Mouse (Mus musculus): ENCODE data around the gene Krcc1. TPM values are rescaled to one million over a fixed set of nuclear protein-coding genes. Genes with fewer than 3 reads are reported as not detected.
"Not testable (repeated sequence)": the region's sequence is repeated elsewhere in the genome, so short reads cannot be mapped to it uniquely, and the experiment has no call there.

Gene Krcc1
- total and polyA plus RNA-seq, 2 experiments from 2014 or later = 47.8 to 82.5 TPM

- Histone ChIP-seq H3K9ac (replicated peaks; ENCODE audit: low read depth, low read length) (no peak within 1 kb of the TSS; the same call in 1 of the 2 replicates), H3K36me3 (replicated peaks; ENCODE audit: control insufficient read depth, insufficient read depth, low read length) (no peaks in the 10 kb centered on the region), H3K4me1 (ENCODE audit: control insufficient read depth, insufficient read depth) (no peaks in the 10 kb centered on the region), H3K9me3 (replicated peaks; ENCODE audit: control insufficient read depth, low read length) (no peaks in the 10 kb centered on the region), H3K4me3 (ENCODE audit: low read depth, low read length) (peak within 1 kb of the TSS; percentile 26; the same call in 1 of the 2 replicates), H3K27me3 (ENCODE audit: control insufficient read depth, insufficient read depth, low read length) (no peaks in the 10 kb centered on the region), H3K27ac (ENCODE audit: low read depth) (peak within 1 kb of the TSS; percentile 20; the same call in 1 of the 2 replicates), H3K4me2 (ENCODE audit: low read depth, low read length) (no peak within 1 kb of the TSS; the same call in 1 of the 2 replicates)
- DNase-seq (ENCODE audit: low spot score) (no peak), ATAC-seq (ENCODE audit: insufficient read depth, low read depth) (no peak)
- no peak for TF ChIP-seq EP300 (IDR thresholded peaks at IDR 0.05; ENCODE audit: low read depth)
- TF ChIP-seq CTCF (IDR thresholded peaks at IDR 0.05; ENCODE audit: low read depth) = no peak
- WGBS = 84% methylated on average over 3 of the region's 3 CpGs
Observed at GRCm38 (mm10) chr6:71321826-71322283, 50.4 kb downstream of the Krcc1 start, which contains the start of gene Smyd1. Gene Smyd1, minus strand, starts transcription at chr6:71322233.

- H3K9ac ChIP-seq (replicated peaks; ENCODE audit: low read depth, low read length) = no peak within 1 kb of the TSS; the same call in 1 of the 2 replicates
- no peak within 1 kb of the TSS; the same call in 1 of the 2 replicates for H3K4me2 ChIP-seq (ENCODE audit: low read depth, low read length)
- ATAC-seq (ENCODE audit: insufficient read depth, low read depth) = no peak
- H3K27ac ChIP-seq (ENCODE audit: low read depth) = peak within 1 kb of the TSS; percentile 20; the same call in 1 of the 2 replicates
- peak within 1 kb of the TSS; percentile 26; the same call in 1 of the 2 replicates for H3K4me3 ChIP-seq (ENCODE audit: low read depth, low read length)
- no peaks in the 10 kb centered on the region for H3K9me3 ChIP-seq (replicated peaks; ENCODE audit: control insufficient read depth, low read length)
- no peaks in the 10 kb centered on the region for H3K4me1 ChIP-seq (ENCODE audit: control insufficient read depth, insufficient read depth)
- H3K27me3 ChIP-seq (ENCODE audit: control insufficient read depth, insufficient read depth, low read length) = no peaks in the 10 kb centered on the region
- no peak for DNase-seq (ENCODE audit: low spot score)
- no peak for TF ChIP-seq CTCF (IDR thresholded peaks at IDR 0.05; ENCODE audit: low read depth)
- TF ChIP-seq EP300 (IDR thresholded peaks at IDR 0.05; ENCODE audit: low read depth) = no peak
- WGBS = 73% methylated on average over 7 of the region's 7 CpGs
- H3K36me3 ChIP-seq (replicated peaks; ENCODE audit: control insufficient read depth, insufficient read depth, low read length) = no peaks in the 10 kb centered on the region
Observed at GRCm38 (mm10) chr6:71322491-71322921, 51.0 kb downstream of the Krcc1 start, which contains the start of gene Cd8b1. Gene Cd8b1, plus strand, starts transcription at chr6:71322788.

GRCm38 (mm10) chr6:71324816-71325215, 53.3 kb downstream of the Krcc1 start:
- Histone ChIP-seq H3K4me3 (ENCODE audit: low read depth, low read length) (no peak overlapping the region; the same call in 1 of the 2 replicates), H3K9ac (replicated peaks; ENCODE audit: low read depth, low read length) (no peak overlapping the region), H3K27ac (ENCODE audit: low read depth) (no peak overlapping the region), H3K27me3 (ENCODE audit: control insufficient read depth, insufficient read depth, low read length) (no peaks in the 10 kb centered on the region), H3K4me1 (ENCODE audit: control insufficient read depth, insufficient read depth) (no peaks in the 10 kb centered on the region), H3K36me3 (replicated peaks; ENCODE audit: control insufficient read depth, insufficient read depth, low read length) (no peaks in the 10 kb centered on the region), H3K9me3 (replicated peaks; ENCODE audit: control insufficient read depth, low read length) (no peaks in the 10 kb centered on the region), H3K4me2 (ENCODE audit: low read depth, low read length) (no peak overlapping the region; the same call in 1 of the 2 replicates)
- DNase-seq (ENCODE audit: low spot score) (no peak), ATAC-seq (ENCODE audit: insufficient read depth, low read depth) (no peak)
- 79% methylated on average over 9 of the region's 9 CpGs for WGBS
- TF ChIP-seq EP300 (IDR thresholded peaks at IDR 0.05; ENCODE audit: low read depth) (no peak), CTCF (IDR thresholded peaks at IDR 0.05; ENCODE audit: low read depth) (no peak)

GRCm38 (mm10) chr6:71329881-71330280, 58.4 kb downstream of the Krcc1 start:
- WGBS = 76% methylated on average over 6 of the region's 6 CpGs

GRCm38 (mm10) chr6:71330486-71330885, 59.0 kb downstream of the Krcc1 start:
- Histone ChIP-seq H3K9ac (replicated peaks; ENCODE audit: low read depth, low read length) (no peak overlapping the region), H3K27me3 (ENCODE audit: control insufficient read depth, insufficient read depth, low read length) (no peaks in the 10 kb centered on the region), H3K4me1 (ENCODE audit: control insufficient read depth, insufficient read depth) (no peaks in the 10 kb centered on the region), H3K4me3 (ENCODE audit: low read depth, low read length) (no peak overlapping the region), H3K27ac (ENCODE audit: low read depth) (peak overlapping the region; percentile 11; the same call in 1 of the 2 replicates), H3K4me2 (ENCODE audit: low read depth, low read length) (no peak overlapping the region), H3K9me3 (replicated peaks; ENCODE audit: control insufficient read depth, low read length) (no peaks in the 10 kb centered on the region), H3K36me3 (replicated peaks; ENCODE audit: control insufficient read depth, insufficient read depth, low read length) (no peaks in the 10 kb centered on the region)
- WGBS = 70% methylated on average over 7 of the region's 7 CpGs
- no peak for ATAC-seq (ENCODE audit: insufficient read depth, low read depth)
- no peak for TF ChIP-seq CTCF (IDR thresholded peaks at IDR 0.05; ENCODE audit: low read depth)
- TF ChIP-seq EP300 (IDR thresholded peaks at IDR 0.05; ENCODE audit: low read depth) = no peak
- DNase-seq (ENCODE audit: low spot score) = no peak

More at GRCm38 (mm10) chr6:71329881-71330280, 58.4 kb downstream of the Krcc1 start:
- no peaks in the 10 kb centered on the region for H3K36me3 ChIP-seq (replicated peaks; ENCODE audit: control insufficient read depth, insufficient read depth, low read length)
- TF ChIP-seq EP300 (IDR thresholded peaks at IDR 0.05; ENCODE audit: low read depth) = no peak
- TF ChIP-seq CTCF (IDR thresholded peaks at IDR 0.05; ENCODE audit: low read depth) = no peak
- ATAC-seq (ENCODE audit: insufficient read depth, low read depth) (no peak), DNase-seq (ENCODE audit: low spot score) (no peak)
- H3K9me3 ChIP-seq (replicated peaks; ENCODE audit: control insufficient read depth, low read length) = no peaks in the 10 kb centered on the region
- no peak overlapping the region for H3K4me2 ChIP-seq (ENCODE audit: low read depth, low read length)
- H3K9ac ChIP-seq (replicated peaks; ENCODE audit: low read depth, low read length) = no peak overlapping the region
- no peak overlapping the region for H3K27ac ChIP-seq (ENCODE audit: low read depth)
- H3K4me1 ChIP-seq (ENCODE audit: control insufficient read depth, insufficient read depth) = no peaks in the 10 kb centered on the region
- no peak overlapping the region for H3K4me3 ChIP-seq (ENCODE audit: low read depth, low read length)
- no peaks in the 10 kb centered on the region for H3K27me3 ChIP-seq (ENCODE audit: control insufficient read depth, insufficient read depth, low read length)

GRCm38 (mm10) chr6:71331491-71331890, 60.0 kb downstream of the Krcc1 start:
- H3K9ac ChIP-seq (replicated peaks; ENCODE audit: low read depth, low read length); H3K9me3 ChIP-seq (replicated peaks; ENCODE audit: control insufficient read depth, low read length); H3K4me2 ChIP-seq (ENCODE audit: low read depth, low read length); H3K4me3 ChIP-seq (ENCODE audit: low read depth, low read length); DNase-seq (ENCODE audit: low spot score); H3K27me3 ChIP-seq (ENCODE audit: control insufficient read depth, insufficient read depth, low read length); H3K4me1 ChIP-seq (ENCODE audit: control insufficient read depth, insufficient read depth); H3K27ac ChIP-seq (ENCODE audit: low read depth); ATAC-seq (ENCODE audit: insufficient read depth, low read depth); H3K36me3 ChIP-seq (replicated peaks; ENCODE audit: control insufficient read depth, insufficient read depth, low read length): not testable (repeated sequence)
- WGBS = 76% methylated on average over 2 of the region's 4 CpGs
